Mouse (Mus musculus) lung, postnatal 10 days (tissue): Measurements from ENCODE around the gene Tent5c.
A peak's percentile ranks its signal among the peaks of the same experiment; 100 is the strongest.

Source experiments
- DNase-seq: peaks from one replicate; pipeline ENCODE4 v3.0.0; 2021

The Tent5c gene

GRCm38 (mm10) chr3:100485390-100486132, 3.6 kb downstream of the Tent5c start:
- DNase-seq = no peak

- DNase-seq = no peak
These were observed 6.0 kb downstream of the Tent5c start for GRCm38 (mm10) chr3:100482971-100483610.

GRCm38 (mm10) chr3:100482324-100482911, 6.7 kb downstream of the Tent5c start:
- DNase-seq = no peak

GRCm38 (mm10) chr3:100480251-100481005, 8.7 kb downstream of the Tent5c start:
- DNase-seq = no peak

GRCm38 (mm10) chr3:100474950-100475472, 14.1 kb downstream of the Tent5c start:
- no peak for DNase-seq

- DNase-seq = no peak
These were observed 14.6 kb downstream of the Tent5c start for GRCm38 (mm10) chr3:100474536-100474935.

GRCm38 (mm10) chr3:100473146-100473545, 16.0 kb downstream of the Tent5c start:
- DNase-seq = no peak

- no peak for DNase-seq
These were observed 18.2 kb downstream of the Tent5c start for GRCm38 (mm10) chr3:100470902-100471301.

GRCm38 (mm10) chr3:100470101-100470500, 19.0 kb downstream of the Tent5c start:
- DNase-seq = no peak

- no peak for DNase-seq
These were observed 22.6 kb downstream of the Tent5c start for GRCm38 (mm10) chr3:100466551-100466950.

GRCm38 (mm10) chr3:100464596-100464995, 24.5 kb downstream of the Tent5c start:
- DNase-seq = no peak

- no peak for DNase-seq
These were observed 25.2 kb downstream of the Tent5c start for GRCm38 (mm10) chr3:100463959-100464265.

GRCm38 (mm10) chr3:100463160-100463958, 25.8 kb downstream of the Tent5c start:
- DNase-seq = no peak

GRCm38 (mm10) chr3:100462235-100463083, 26.7 kb downstream of the Tent5c start:
- DNase-seq = no peak

GRCm38 (mm10) chr3:100460510-100460909, 28.6 kb downstream of the Tent5c start:
- DNase-seq = no peak

- no peak for DNase-seq
These were observed 45.2 kb downstream of the Tent5c start for GRCm38 (mm10) chr3:100443798-100444500.

GRCm38 (mm10) chr3:100442499-100442898, 46.6 kb downstream of the Tent5c start:
- no peak for DNase-seq

GRCm38 (mm10) chr3:100440754-100441153, 48.4 kb downstream of the Tent5c start:
- DNase-seq = no peak

- peak; percentile 55 for DNase-seq
These were observed 49.1 kb downstream of the Tent5c start for GRCm38 (mm10) chr3:100440009-100440408.

- no peak for DNase-seq
These were observed 50.0 kb downstream of the Tent5c start for GRCm38 (mm10) chr3:100439088-100439487.
